Mouse (Mus musculus) lung, adult 18-20 months (tissue): ENCODE measurements around the gene Spag17.

Source experiments
- DNase-seq, 2 experiments: peaks; one replicate each; pipeline ENCODE4 v3.0.0; 2022; ENCODE audit warnings: mixed read lengths in 2 of 2

The Spag17 gene

GRCm38 (mm10) chr3:100176031-100176430 is 290.8 kb downstream of the Spag17 start:
- no peak for DNase-seq

GRCm38 (mm10) chr3:100180471-100180870 is 295.3 kb downstream of the Spag17 start:
- no peak for DNase-seq

GRCm38 (mm10) chr3:100189444-100189843 is 304.2 kb downstream of the Spag17 start:
- DNase-seq: peak in 1 of 2 experiments; percentile 48

- DNase-seq: no peak
These were observed 304.7 kb downstream of the Spag17 start for GRCm38 (mm10) chr3:100189861-100190260.
